Mouse (Mus musculus): ENCODE results near the gene Nanos2.

GRCm38 (mm10) chr7:19004631-19005079 is 17.5 kb downstream of the Nanos2 start:
- TF ChIP-seq TAL1 (IDR thresholded peaks at IDR 0.05; ENCODE audit: low read length) (no peak), GATA1 (IDR thresholded peaks at IDR 0.05; ENCODE audit: low read length) (no peak)

All from erythroblast, embryonic 14.5 days (primary cell).